Mouse (Mus musculus) heart, embryonic 13.5 days (tissue): ENCODE data around the gene Kcnd3. TPM values are rescaled to one million over a fixed set of nuclear protein-coding genes. Genes with fewer than 3 reads are reported as not detected.

Experiments
- ATAC-seq: fragments of 200-750 bp; cut with Nextera tagmentation; 2 replicates; pipeline ENCODE4 v1.8.0; 2017; ENCODE audit warnings: moderate TSS enrichment; ENCODE audit not compliant: insufficient number of reproducible peaks, low FRiP score, low TSS enrichment; ENCODE audit errors: extremely low read depth
- H3K27ac ChIP-seq: fragments of 300-500 bp; sonication (generic); replicated peaks from 2 replicates; pipeline ENCODE4 v1.5.1; 2015; ENCODE audit warnings: moderate library complexity, mild to moderate bottlenecking, inconsistent platforms
- H3K27me3 ChIP-seq: fragments of 300-500 bp; sonication (generic); replicated peaks from 2 replicates; pipeline ENCODE4 v1.6.1; 2015; ENCODE audit warnings: mild to moderate bottlenecking, inconsistent platforms
- H3K36me3 ChIP-seq: fragments of 300-500 bp; sonication (generic); 2 replicates; pipeline ENCODE4 v1.6.1; 2015; ENCODE audit warnings: mild to moderate bottlenecking, inconsistent platforms
- H3K4me1 ChIP-seq: fragments of 300-500 bp; sonication (generic); 2 replicates; pipeline ENCODE4 v1.6.1; 2015; ENCODE audit warnings: inconsistent platforms
- H3K4me2 ChIP-seq: fragments of 300-500 bp; sonication (generic); 2 replicates; pipeline ENCODE4 v1.6.1; 2015; ENCODE audit warnings: inconsistent platforms, mild to moderate bottlenecking, moderate library complexity
- H3K4me3 ChIP-seq: fragments of 300-500 bp; sonication (generic); 2 replicates; pipeline ENCODE4 v1.5.1; 2015; ENCODE audit warnings: moderate library complexity, mild to moderate bottlenecking, inconsistent platforms
- H3K9ac ChIP-seq: fragments of 300-500 bp; sonication (generic); 2 replicates; pipeline ENCODE4 v1.6.1; 2015; ENCODE audit warnings: inconsistent platforms, mild to moderate bottlenecking, moderate library complexity
- H3K9me3 ChIP-seq: fragments of 300-500 bp; sonication (generic); 2 replicates; pipeline ENCODE4 v1.6.1; 2016; ENCODE audit warnings: inconsistent platforms
- WGBS: fragments of 180-500 bp; shearing (Covaris S2); methylation state at CpG from one replicate; pipeline ENCODE4 v1.1.7; 2015; ENCODE audit warnings: mixed read lengths; 5-methylcytosine and 5-hydroxymethylcytosine counted together
- polyA plus RNA-seq: library from polyadenylated mRNA; unstranded; fragments of >200 nt; fragmentation: Nextera tagmentation; extraction: Ambion mirVana; gene quantifications from 2 replicates; pipeline ENCODE4 v1.2.1, GENCODE M21; 2015

Kcnd3 gene
- polyA plus RNA-seq, 1 experiment from 2014 or later: 0.67 TPM

- no peak for ATAC-seq
- Histone ChIP-seq H3K4me1 (peaks cover 18% of the 10 kb centered on the region), H3K4me2 (peak overlapping the region; percentile 52), H3K27me3 (peaks cover 2% of the 10 kb centered on the region; the same call in 1 of the 2 replicates), H3K27ac (peak overlapping the region; percentile 72), H3K9ac (no peak overlapping the region), H3K9me3 (no peaks in the 10 kb centered on the region), H3K36me3 (no peaks in the 10 kb centered on the region), H3K4me3 (no peak overlapping the region)
- WGBS: 49% methylated on average over 4 of the region's 4 CpGs
These were observed 69.5 kb downstream of the Kcnd3 start for GRCm38 (mm10) chr3:105521639-105522038.

- no peak for ATAC-seq
- H3K36me3 ChIP-seq: no peaks in the 10 kb centered on the region
- peaks cover 13% of the 10 kb centered on the region for H3K4me1 ChIP-seq
- no peaks in the 10 kb centered on the region for H3K9me3 ChIP-seq
- no peak overlapping the region for H3K27ac ChIP-seq
- WGBS: 65% methylated on average over 8 of the region's 8 CpGs
- no peak overlapping the region for H3K9ac ChIP-seq
- no peak overlapping the region for H3K4me3 ChIP-seq
- no peak overlapping the region for H3K4me2 ChIP-seq
- no peaks in the 10 kb centered on the region for H3K27me3 ChIP-seq
These were observed 76.7 kb downstream of the Kcnd3 start for GRCm38 (mm10) chr3:105528860-105529259.

GRCm38 (mm10) chr3:105529700-105530099, 77.6 kb downstream of the Kcnd3 start:
- no peak for ATAC-seq
- WGBS: 24% methylated on average over 5 of the region's 5 CpGs
- no peak overlapping the region for H3K4me3 ChIP-seq

GRCm38 (mm10) chr3:105530363-105531130, 78.4 kb downstream of the Kcnd3 start:
- 40% methylated on average over 11 of the region's 11 CpGs for WGBS
- Histone ChIP-seq H3K27me3 (no peaks in the 10 kb centered on the region), H3K4me2 (no peak overlapping the region), H3K36me3 (no peaks in the 10 kb centered on the region), H3K27ac (no peak overlapping the region), H3K9ac (no peak overlapping the region), H3K4me1 (peaks cover 13% of the 10 kb centered on the region), H3K9me3 (no peaks in the 10 kb centered on the region), H3K4me3 (no peak overlapping the region)
- no peak for ATAC-seq

More at GRCm38 (mm10) chr3:105529700-105530099, 77.6 kb downstream of the Kcnd3 start:
- H3K9me3 ChIP-seq: no peaks in the 10 kb centered on the region
- no peaks in the 10 kb centered on the region for H3K36me3 ChIP-seq
- no peak overlapping the region for H3K9ac ChIP-seq
- H3K4me2 ChIP-seq: no peak overlapping the region
- H3K27ac ChIP-seq: no peak overlapping the region
- H3K27me3 ChIP-seq: no peaks in the 10 kb centered on the region
- peaks cover 13% of the 10 kb centered on the region for H3K4me1 ChIP-seq

GRCm38 (mm10) chr3:105538406-105538805, 86.3 kb downstream of the Kcnd3 start:
- Histone ChIP-seq H3K4me3 (no peak overlapping the region), H3K9ac (0 out of 2 replicates have a peak overlapping the region, but pooled peaks have one; percentile 38), H3K27ac (peak overlapping the region; percentile 36), H3K4me2 (peak overlapping the region; percentile 52), H3K9me3 (no peaks in the 10 kb centered on the region), H3K36me3 (no peaks in the 10 kb centered on the region), H3K27me3 (no peaks in the 10 kb centered on the region), H3K4me1 (peaks cover 27% of the 10 kb centered on the region)
- 42% methylated on average over 6 of the region's 6 CpGs for WGBS
- no peak for ATAC-seq

GRCm38 (mm10) chr3:105538819-105539607, 86.9 kb downstream of the Kcnd3 start:
- Histone ChIP-seq H3K4me3 (no peak overlapping the region), H3K27me3 (no peaks in the 10 kb centered on the region), H3K9ac (peak overlapping the region; percentile 38; the same call in 1 of the 2 replicates), H3K36me3 (no peaks in the 10 kb centered on the region), H3K27ac (peak overlapping the region; percentile 36), H3K4me1 (peaks cover 24% of the 10 kb centered on the region), H3K4me2 (peak overlapping the region; percentile 52), H3K9me3 (no peaks in the 10 kb centered on the region)
- 5% methylated on average over 13 of the region's 13 CpGs for WGBS
- peak; percentile 65 for ATAC-seq

GRCm38 (mm10) chr3:105542741-105543140, 90.6 kb downstream of the Kcnd3 start:
- ATAC-seq: no peak
- Histone ChIP-seq H3K9me3 (no peaks in the 10 kb centered on the region), H3K36me3 (no peaks in the 10 kb centered on the region), H3K9ac (no peak overlapping the region), H3K4me2 (no peak overlapping the region), H3K27me3 (no peaks in the 10 kb centered on the region; the same call in 1 of the 2 replicates), H3K4me1 (peaks cover 27% of the 10 kb centered on the region), H3K4me3 (no peak overlapping the region), H3K27ac (no peak overlapping the region)
- WGBS: 71% methylated on average over 4 of the region's 4 CpGs

GRCm38 (mm10) chr3:105544106-105544505, 92.0 kb downstream of the Kcnd3 start:
- Histone ChIP-seq H3K9me3 (no peaks in the 10 kb centered on the region), H3K4me3 (no peak overlapping the region), H3K4me1 (peaks cover 20% of the 10 kb centered on the region), H3K27ac (no peak overlapping the region), H3K27me3 (no peaks in the 10 kb centered on the region; the same call in 1 of the 2 replicates), H3K4me2 (no peak overlapping the region), H3K9ac (no peak overlapping the region), H3K36me3 (no peaks in the 10 kb centered on the region)
- 32% methylated on average over 1 of the region's 1 CpGs for WGBS
- ATAC-seq: no peak

- Histone ChIP-seq H3K27me3 (no peaks in the 10 kb centered on the region; the same call in 1 of the 2 replicates), H3K36me3 (no peaks in the 10 kb centered on the region), H3K27ac (no peak overlapping the region), H3K4me2 (no peak overlapping the region), H3K9ac (no peak overlapping the region), H3K9me3 (no peaks in the 10 kb centered on the region), H3K4me3 (no peak overlapping the region), H3K4me1 (peaks cover 11% of the 10 kb centered on the region)
- ATAC-seq: no peak
- WGBS: 46% methylated on average over 13 of the region's 13 CpGs
These were observed 94.5 kb downstream of the Kcnd3 start for GRCm38 (mm10) chr3:105546611-105547071.

- WGBS: 58% methylated on average over 11 of the region's 11 CpGs
- no peaks in the 10 kb centered on the region for H3K36me3 ChIP-seq
- no peak for ATAC-seq
These were observed 96.1 kb downstream of the Kcnd3 start for GRCm38 (mm10) chr3:105548074-105548771.

GRCm38 (mm10) chr3:105559456-105559855, 107.3 kb downstream of the Kcnd3 start:
- peaks cover 5% of the 10 kb centered on the region for H3K4me1 ChIP-seq
- no peak for ATAC-seq
- H3K36me3 ChIP-seq: no peaks in the 10 kb centered on the region
- no peak overlapping the region for H3K4me2 ChIP-seq
- H3K27ac ChIP-seq: no peak overlapping the region
- H3K9me3 ChIP-seq: no peaks in the 10 kb centered on the region
- H3K9ac ChIP-seq: no peak overlapping the region
- H3K4me3 ChIP-seq: no peak overlapping the region
- WGBS: 22% methylated on average over 2 of the region's 2 CpGs
- H3K27me3 ChIP-seq: no peaks in the 10 kb centered on the region

More at GRCm38 (mm10) chr3:105548074-105548771, 96.1 kb downstream of the Kcnd3 start:
- Histone ChIP-seq H3K4me3 (no peak overlapping the region), H3K9ac (no peak overlapping the region; the same call in 1 of the 2 replicates), H3K9me3 (no peaks in the 10 kb centered on the region), H3K27me3 (no peaks in the 10 kb centered on the region; the same call in 1 of the 2 replicates), H3K4me1 (peaks cover 11% of the 10 kb centered on the region), H3K4me2 (no peak overlapping the region), H3K27ac (no peak overlapping the region)
